Mouse (Mus musculus) forebrain, embryonic 16.5 days (tissue): ENCODE data around the gene E330009J07Rik. TPM values are rescaled to one million over a fixed set of nuclear protein-coding genes. Genes with fewer than 3 reads are reported as not detected.

Experiments used
- ATAC-seq: fragments of 200-750 bp; cut with Nextera tagmentation; 2 replicates; pipeline ENCODE4 v1.8.0; 2017; ENCODE audit warnings: mild to moderate bottlenecking, moderate library complexity
- H3K27ac ChIP-seq: fragments of 300-500 bp; sonication (generic); 2 replicates; pipeline ENCODE4 v1.5.1; 2014; ENCODE audit warnings: low read length, control low read depth
- H3K27me3 ChIP-seq: fragments of 300-500 bp; sonication (generic); replicated peaks from 2 replicates; pipeline ENCODE4 v1.6.1; 2014; ENCODE audit warnings: low read length; ENCODE audit not compliant: control insufficient read depth, insufficient read depth
- H3K36me3 ChIP-seq: fragments of 300-500 bp; sonication (generic); 2 replicates; pipeline ENCODE4 v1.6.1; 2014; ENCODE audit not compliant: control insufficient read depth, insufficient read depth
- H3K4me1 ChIP-seq: fragments of 300-500 bp; sonication (generic); replicated peaks from 2 replicates; pipeline ENCODE4 v1.6.1; 2014; ENCODE audit warnings: low read length; ENCODE audit not compliant: control insufficient read depth, insufficient read depth
- H3K4me2 ChIP-seq: fragments of 300-500 bp; sonication (generic); 2 replicates; pipeline ENCODE4 v1.6.1; 2014; ENCODE audit warnings: mild to moderate bottlenecking, low read length, control low read depth
- H3K4me3 ChIP-seq: fragments of 300-500 bp; sonication (generic); replicated peaks from 2 replicates; pipeline ENCODE4 v1.5.1; 2014; ENCODE audit warnings: mild to moderate bottlenecking, low read length, control low read depth
- H3K9ac ChIP-seq: fragments of 300-500 bp; sonication (generic); replicated peaks from 2 replicates; pipeline ENCODE4 v1.6.1; 2014; ENCODE audit warnings: low read depth, low read length, control low read depth
- H3K9me3 ChIP-seq: fragments of 300-500 bp; sonication (generic); 2 replicates; pipeline ENCODE4 v1.6.1; 2016; ENCODE audit warnings: low read length; ENCODE audit not compliant: control insufficient read depth
- WGBS: fragments of 180-500 bp; shearing (Covaris S2); extraction: QIAGEN DNeasy Blood & Tissue Kit; methylation state at CpG from one replicate; pipeline ENCODE4 v1.1.7; 2014; 5-methylcytosine and 5-hydroxymethylcytosine counted together
- polyA plus RNA-seq: library from polyadenylated mRNA; unstranded; fragments of >200 nt; fragmentation: Nextera tagmentation; extraction: Ambion mirVana; gene quantifications from 2 replicates; pipeline ENCODE4 v1.2.1, GENCODE M21; 2015

The E330009J07Rik gene
- polyA plus RNA-seq, 1 experiment from 2014 or later = 43.2 TPM

GRCm38 (mm10) chr6:40443281-40443928 is 7.5 kb upstream of the E330009J07Rik start:
- Histone ChIP-seq H3K4me1 (peaks cover 18% of the 10 kb centered on the region), H3K27ac (no peak overlapping the region), H3K4me3 (no peak overlapping the region), H3K4me2 (no peak overlapping the region), H3K36me3 (no peaks in the 10 kb centered on the region), H3K9me3 (no peaks in the 10 kb centered on the region), H3K9ac (no peak overlapping the region), H3K27me3 (0 out of 2 replicates have a peak, but pooled peaks cover 3% of the 10 kb centered on the region)
- 30% methylated on average over 10 of the region's 10 CpGs for WGBS
- no peak for ATAC-seq

- Histone ChIP-seq H3K4me1 (peaks cover 23% of the 10 kb centered on the region), H3K4me3 (no peak overlapping the region), H3K27me3 (0 out of 2 replicates have a peak, but pooled peaks cover 3% of the 10 kb centered on the region), H3K4me2 (no peak overlapping the region), H3K27ac (no peak overlapping the region), H3K36me3 (no peaks in the 10 kb centered on the region), H3K9me3 (no peaks in the 10 kb centered on the region), H3K9ac (no peak overlapping the region)
- 36% methylated on average over 3 of the region's 3 CpGs for WGBS
- ATAC-seq = no peak
Measured at GRCm38 (mm10) chr6:40441755-40442154, 5.8 kb upstream of the E330009J07Rik start.

- Histone ChIP-seq H3K27me3 (no peaks in the 10 kb centered on the region), H3K36me3 (no peaks in the 10 kb centered on the region), H3K9ac (no peak overlapping the region), H3K4me3 (no peak overlapping the region), H3K4me2 (no peak overlapping the region), H3K27ac (no peak overlapping the region), H3K4me1 (peaks cover 23% of the 10 kb centered on the region), H3K9me3 (no peaks in the 10 kb centered on the region)
- WGBS = 53% methylated on average over 3 of the region's 3 CpGs
- peak; percentile 43; the same call in 1 of the 2 replicates for ATAC-seq
Measured at GRCm38 (mm10) chr6:40441276-40441675, 5.3 kb upstream of the E330009J07Rik start.

GRCm38 (mm10) chr6:40439731-40440130 is 3.8 kb upstream of the E330009J07Rik start:
- no peaks in the 10 kb centered on the region for H3K27me3 ChIP-seq
- no peaks in the 10 kb centered on the region for H3K36me3 ChIP-seq
- H3K4me2 ChIP-seq = no peak overlapping the region
- no peaks in the 10 kb centered on the region for H3K9me3 ChIP-seq
- ATAC-seq = no peak
- 49% methylated on average over 12 of the region's 12 CpGs for WGBS
- no peak overlapping the region for H3K9ac ChIP-seq
- peaks cover 26% of the 10 kb centered on the region for H3K4me1 ChIP-seq
- H3K27ac ChIP-seq = no peak overlapping the region
- H3K4me3 ChIP-seq = no peak overlapping the region

GRCm38 (mm10) chr6:40438936-40439335 is 3.0 kb upstream of the E330009J07Rik start, which contains the start of gene Wee2:
TSS of gene Wee2 (plus strand) at chr6:40439088.
- ATAC-seq = no peak
- Histone ChIP-seq H3K4me1 (peaks cover 34% of the 10 kb centered on the region), H3K27ac (peak within 1 kb of the TSS; percentile 59), H3K36me3 (no peaks in the 10 kb centered on the region), H3K9me3 (no peaks in the 10 kb centered on the region), H3K27me3 (no peaks in the 10 kb centered on the region), H3K9ac (no peak within 1 kb of the TSS), H3K4me2 (no peak within 1 kb of the TSS; the same call in 1 of the 2 replicates), H3K4me3 (no peak within 1 kb of the TSS)
- WGBS = 50% methylated on average over 5 of the region's 5 CpGs

- Histone ChIP-seq H3K4me2 (peak overlapping the region; percentile 83), H3K36me3 (no peaks in the 10 kb centered on the region), H3K9ac (peak overlapping the region; percentile 98), H3K4me1 (peaks cover 61% of the 10 kb centered on the region), H3K9me3 (no peaks in the 10 kb centered on the region), H3K27ac (peak overlapping the region; percentile 97), H3K4me3 (peak overlapping the region; percentile 91), H3K27me3 (no peaks in the 10 kb centered on the region)
- peak; percentile 60 for ATAC-seq
- under 1% methylated on average over 60 of the region's 72 CpGs for WGBS
Measured at GRCm38 (mm10) chr6:40435151-40436046, 536 bp downstream of the E330009J07Rik start.

GRCm38 (mm10) chr6:40434697-40435096 is 1.2 kb downstream of the E330009J07Rik start:
- Histone ChIP-seq H3K9ac (peak overlapping the region; percentile 98), H3K9me3 (no peaks in the 10 kb centered on the region), H3K4me1 (peaks cover 63% of the 10 kb centered on the region), H3K27me3 (no peaks in the 10 kb centered on the region), H3K4me3 (peak overlapping the region; percentile 91), H3K27ac (peak overlapping the region; percentile 97), H3K4me2 (peak overlapping the region; percentile 83), H3K36me3 (no peaks in the 10 kb centered on the region)
- 5% methylated on average over 7 of the region's 7 CpGs for WGBS
- ATAC-seq = no peak

- 57% methylated on average over 17 of the region's 17 CpGs for WGBS
- Histone ChIP-seq H3K27me3 (no peaks in the 10 kb centered on the region), H3K4me3 (peak overlapping the region; percentile 14; the same call in 1 of the 2 replicates), H3K9ac (no peak overlapping the region), H3K4me2 (peak overlapping the region; percentile 83), H3K9me3 (no peaks in the 10 kb centered on the region), H3K36me3 (no peaks in the 10 kb centered on the region), H3K27ac (peak overlapping the region; percentile 84), H3K4me1 (peaks cover 67% of the 10 kb centered on the region)
- peak; percentile 49 for ATAC-seq
Measured at GRCm38 (mm10) chr6:40432346-40433275, 3.3 kb downstream of the E330009J07Rik start.
